Mouse (Mus musculus): ENCODE data around the gene Pkn2. TPM values are rescaled to one million over a fixed set of nuclear protein-coding genes. Genes with fewer than 3 reads are reported as not detected.

The Pkn2 gene
- total and polyA plus RNA-seq, 3 experiments = 6.6 to 40.6 (median 38.3) TPM

GRCm38 (mm10) chr3:142764995-142765777 lies 116.6 kb downstream of the Pkn2 start, which contains the start of gene Gtf2b:
Gene Gtf2b (plus strand): TSS chr3:142765045.
- WGBS = under 1% methylated on average over 64 of the region's 64 CpGs
- peaks cover 8% of the 10 kb centered on the region for H3K4me1 ChIP-seq (ENCODE audit: control insufficient read depth, insufficient read depth, low read length)
- TF ChIP-seq EP300 (IDR thresholded peaks at IDR 0.05; ENCODE audit: insufficient read depth, low read depth, low read length) (peak; percentile 75; the same call in 1 of the 2 replicates), POLR2A (IDR thresholded peaks at IDR 0.05; ENCODE audit: insufficient read depth, low read depth, low read length) (peak; percentile 98), CTCF (IDR thresholded peaks at IDR 0.05) (no peak)
- peak within 1 kb of the TSS; percentile 96 for H3K4me3 ChIP-seq
- H3K27ac ChIP-seq = peak within 1 kb of the TSS; percentile 92
- peak; percentile 93 to 95 for DNase-seq
- H3K27me3 ChIP-seq (ENCODE audit: control insufficient read depth, insufficient read depth, low read length) = no peaks in the 10 kb centered on the region
- peaks cover 5% of the 10 kb centered on the region for H3K36me3 ChIP-seq (ENCODE audit: control insufficient read depth, insufficient read depth, low read length)
- peaks cover 6% of the 10 kb centered on the region for H3K79me2 ChIP-seq (replicated peaks; ENCODE audit: control insufficient read depth, insufficient read depth, low read length)
- intact Hi-C loops (cut with DNase I) = loop anchor here (1.0 to 10.0 kb wide), 3 partner anchors 63 to 1440 kb away; partner anchors contain the start of genes Kyat3, Lmo4 and Pkn2
- peak within 1 kb of the TSS; percentile 88 for H3K9ac ChIP-seq (ENCODE audit: low read depth, low read length)

- H3K36me3 ChIP-seq (ENCODE audit: control insufficient read depth, insufficient read depth, low read length) = peaks cover 3% of the 10 kb centered on the region; the same call in 1 of the 2 replicates
- TF ChIP-seq EP300 (IDR thresholded peaks at IDR 0.05; ENCODE audit: insufficient read depth, low read depth, low read length) = no peak
- no peak for TF ChIP-seq CTCF (IDR thresholded peaks at IDR 0.05)
- no peak for DNase-seq
- no peak overlapping the region for H3K27ac ChIP-seq
- no peak overlapping the region for H3K4me3 ChIP-seq
- H3K79me2 ChIP-seq (replicated peaks; ENCODE audit: control insufficient read depth, insufficient read depth, low read length) = 0 out of 2 replicates have a peak, but pooled peaks cover under 1% of the 10 kb centered on the region
- H3K27me3 ChIP-seq (ENCODE audit: control insufficient read depth, insufficient read depth, low read length) = no peaks in the 10 kb centered on the region
- WGBS = 77% methylated on average over 6 of the region's 6 CpGs
- no peak overlapping the region for H3K9ac ChIP-seq (ENCODE audit: low read depth, low read length)
- intact Hi-C loops (cut with DNase I) = loop anchor here (5.0 to 10.0 kb wide), 2 partner anchors 58 to 1444 kb away; partner anchors contain the start of genes Kyat3 and Lmo4
- peaks cover 2% of the 10 kb centered on the region for H3K4me1 ChIP-seq (ENCODE audit: control insufficient read depth, insufficient read depth, low read length)
Measured at GRCm38 (mm10) chr3:142760356-142760755, 121.4 kb downstream of the Pkn2 start.

GRCm38 (mm10) chr3:142758593-142758992 lies 123.2 kb downstream of the Pkn2 start:
- H3K27me3 ChIP-seq (ENCODE audit: control insufficient read depth, insufficient read depth, low read length) = no peaks in the 10 kb centered on the region
- WGBS = 81% methylated on average over 7 of the region's 7 CpGs
- H3K4me3 ChIP-seq = no peak overlapping the region
- H3K9ac ChIP-seq (ENCODE audit: low read depth, low read length) = no peak overlapping the region
- intact Hi-C loops (cut with DNase I) = no loop called here
- H3K36me3 ChIP-seq (ENCODE audit: control insufficient read depth, insufficient read depth, low read length) = no peaks in the 10 kb centered on the region
- no peaks in the 10 kb centered on the region for H3K79me2 ChIP-seq (replicated peaks; ENCODE audit: control insufficient read depth, insufficient read depth, low read length)
- peaks cover 2% of the 10 kb centered on the region; the same call in 1 of the 2 replicates for H3K4me1 ChIP-seq (ENCODE audit: control insufficient read depth, insufficient read depth, low read length)
- no peak for DNase-seq
- TF ChIP-seq CTCF (IDR thresholded peaks at IDR 0.05) (no peak), EP300 (IDR thresholded peaks at IDR 0.05; ENCODE audit: insufficient read depth, low read depth, low read length) (no peak), POLR2A (IDR thresholded peaks at IDR 0.05; ENCODE audit: insufficient read depth, low read depth, low read length) (no peak)
- no peak overlapping the region; the same call in 1 of the 2 replicates for H3K27ac ChIP-seq

- Histone ChIP-seq H3K27me3 (ENCODE audit: control insufficient read depth, insufficient read depth, low read length) (no peaks in the 10 kb centered on the region), H3K36me3 (ENCODE audit: control insufficient read depth, insufficient read depth, low read length) (no peaks in the 10 kb centered on the region), H3K27ac (peak overlapping the region; percentile 52), H3K4me3 (no peak overlapping the region; the same call in 1 of the 2 replicates), H3K79me2 (replicated peaks; ENCODE audit: control insufficient read depth, insufficient read depth, low read length) (no peaks in the 10 kb centered on the region), H3K4me1 (ENCODE audit: control insufficient read depth, insufficient read depth, low read length) (peaks cover 2% of the 10 kb centered on the region; the same call in 1 of the 2 replicates), H3K9ac (ENCODE audit: low read depth, low read length) (no peak overlapping the region)
- intact Hi-C loops (cut with DNase I) = no loop called here
- peak in 1 of 2 experiments; percentile 50 for DNase-seq
- 28% methylated on average over 12 of the region's 12 CpGs for WGBS
- TF ChIP-seq POLR2A (IDR thresholded peaks at IDR 0.05; ENCODE audit: insufficient read depth, low read depth, low read length) (no peak), EP300 (IDR thresholded peaks at IDR 0.05; ENCODE audit: insufficient read depth, low read depth, low read length) (peak; percentile 50; the same call in 1 of the 2 replicates), CTCF (IDR thresholded peaks at IDR 0.05) (no peak)
Measured at GRCm38 (mm10) chr3:142757841-142758240, 124.0 kb downstream of the Pkn2 start.

- H3K27me3 ChIP-seq (ENCODE audit: control insufficient read depth, insufficient read depth, low read length) = no peaks in the 10 kb centered on the region
- WGBS = 51% methylated on average over 18 of the region's 18 CpGs
- intact Hi-C loops (cut with DNase I) = no loop called here
Measured at GRCm38 (mm10) chr3:142755132-142755867, 126.5 kb downstream of the Pkn2 start.

More at GRCm38 (mm10) chr3:142755132-142755867, 126.5 kb downstream of the Pkn2 start:
- H3K27ac ChIP-seq = no peak overlapping the region
- DNase-seq = no peak
- no peak for TF ChIP-seq EP300 (IDR thresholded peaks at IDR 0.05; ENCODE audit: insufficient read depth, low read depth, low read length)
- no peak for TF ChIP-seq POLR2A (IDR thresholded peaks at IDR 0.05; ENCODE audit: insufficient read depth, low read depth, low read length)
- TF ChIP-seq CTCF (IDR thresholded peaks at IDR 0.05) = no peak
- H3K4me1 ChIP-seq (ENCODE audit: control insufficient read depth, insufficient read depth, low read length) = peaks cover 2% of the 10 kb centered on the region; the same call in 1 of the 2 replicates
- H3K9ac ChIP-seq (ENCODE audit: low read depth, low read length) = no peak overlapping the region
- H3K36me3 ChIP-seq (ENCODE audit: control insufficient read depth, insufficient read depth, low read length) = no peaks in the 10 kb centered on the region
- no peaks in the 10 kb centered on the region for H3K79me2 ChIP-seq (replicated peaks; ENCODE audit: control insufficient read depth, insufficient read depth, low read length)
- no peak overlapping the region for H3K4me3 ChIP-seq
